Comparison of ENCODE assay signal across 1 mouse cellular context in genomic region chr8:117577059-117577458, GRCm38 (mm10).
TF ChIP-seq lines count a peak whose summit lies in the region.

No protein-coding gene starts in this region.

TF ChIP-seq in MEL, 35 proteins besides CTCF, POLR2A, EP300 and RAD21 (continued from another document):
- TF ChIP-seq E2F4 (IDR thresholded peaks at IDR 0.05; ENCODE audit: borderline replicate concordance, low read depth, low read length): no peak
